Mouse (Mus musculus): Measurements from ENCODE around the gene Ldb1.

Ldb1 gene

DNA sequence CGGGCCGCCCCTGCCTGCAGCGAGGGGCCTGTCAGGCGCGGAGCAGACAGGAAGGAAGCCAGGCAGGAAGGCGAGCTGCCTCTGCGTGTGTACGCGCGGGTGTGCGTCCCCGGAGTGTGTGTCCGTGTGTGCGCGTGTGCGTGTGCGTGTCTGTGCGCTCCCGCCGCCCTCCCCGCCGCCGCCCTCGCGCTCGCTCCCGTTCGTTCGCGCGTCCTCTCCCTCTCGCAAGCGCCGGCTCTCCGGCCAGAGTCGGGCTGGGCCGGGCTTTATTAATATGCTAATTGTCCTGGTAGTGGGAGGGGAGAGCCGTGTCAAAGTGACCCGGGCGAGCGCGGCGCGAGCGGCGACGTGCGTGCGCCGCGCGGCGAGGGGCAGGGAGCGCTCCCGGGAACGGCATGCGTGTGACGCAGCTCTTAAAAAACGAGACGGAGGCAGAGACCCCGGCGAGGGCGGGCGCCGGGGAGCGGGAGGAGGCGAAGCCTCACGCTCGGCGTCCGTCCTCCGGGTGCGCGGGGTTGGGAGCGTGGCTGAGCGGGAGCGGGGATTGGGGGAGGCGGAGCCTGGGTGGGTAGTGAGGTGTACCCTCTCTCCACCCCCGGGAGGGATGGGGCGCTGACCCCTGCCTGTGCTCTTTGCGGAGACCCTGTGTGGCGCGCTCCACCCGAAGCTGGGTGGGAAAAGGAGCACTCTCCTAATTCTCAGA is at the start of gene Ldb1:
TSS of gene Ldb1 (minus strand) at position 222 of the 703 bp plus-strand sequence.
- no peak for DNase-seq (ENCODE audit: extremely low spot score, low read depth, low spot score)

DNA sequence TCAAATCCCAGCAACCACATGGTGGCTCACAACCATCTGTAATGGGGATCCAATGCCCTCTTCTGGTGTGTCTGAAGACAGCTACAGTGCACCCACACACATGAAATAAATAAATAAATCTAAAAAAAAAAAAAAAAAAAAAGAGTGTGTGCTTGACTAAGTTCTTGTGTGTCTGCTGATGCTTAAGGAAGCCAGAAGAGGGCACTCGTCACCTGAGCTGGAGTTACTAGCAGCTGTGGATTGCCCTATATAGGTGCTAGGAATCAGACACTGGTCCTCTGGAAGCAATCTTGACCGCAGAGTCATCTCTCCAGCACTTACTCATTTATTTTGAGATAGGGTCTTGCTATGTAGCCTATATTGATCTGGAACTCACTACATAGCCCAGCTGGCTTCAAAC is 49.1 kb upstream of the Ldb1 start:
- DNase-seq (ENCODE audit: extremely low spot score, low read depth, low spot score): no peak

DNA sequence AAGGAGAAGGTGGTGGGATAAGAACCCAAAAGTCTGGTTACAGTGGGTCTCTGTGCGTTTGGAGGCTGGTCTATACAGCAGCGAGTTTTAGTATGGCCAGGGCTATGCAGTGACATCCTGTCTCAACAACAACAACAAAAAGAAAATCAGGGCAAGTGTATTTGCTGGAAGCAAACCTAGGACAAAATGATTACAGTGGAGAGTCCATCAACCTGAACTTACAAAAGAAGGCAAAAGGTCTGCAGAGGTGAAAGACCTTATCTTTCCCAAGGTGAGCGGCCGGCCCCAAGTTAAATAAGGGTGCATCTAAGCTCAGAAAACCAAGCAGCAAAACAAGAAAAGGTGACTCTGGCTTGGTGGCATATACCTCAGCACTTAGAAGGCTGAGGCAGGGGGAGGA is 46.6 kb upstream of the Ldb1 start:
- no peak for DNase-seq (ENCODE audit: extremely low spot score, low read depth, low spot score)

DNA sequence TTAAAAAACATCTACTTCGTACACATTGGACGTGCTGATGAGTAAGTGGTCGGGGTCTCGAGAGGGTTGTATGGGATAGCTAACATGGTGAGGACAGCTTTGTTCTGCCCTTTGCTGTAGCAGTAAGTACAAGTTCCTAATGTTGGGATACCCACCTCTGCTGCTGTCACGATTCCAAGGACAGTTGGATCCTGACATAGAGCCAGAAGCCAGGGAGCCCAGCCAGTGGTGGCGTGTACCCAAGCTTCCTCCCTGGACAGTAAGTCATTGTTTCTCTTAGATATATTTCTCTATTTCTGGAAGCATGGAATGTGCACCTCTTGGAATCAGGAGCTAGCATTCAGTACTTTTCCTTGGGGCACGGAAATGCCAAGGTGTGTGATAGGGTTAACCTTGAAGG is 42.9 kb upstream of the Ldb1 start:
- no peak for DNase-seq (ENCODE audit: extremely low spot score, low read depth, low spot score)

DNA sequence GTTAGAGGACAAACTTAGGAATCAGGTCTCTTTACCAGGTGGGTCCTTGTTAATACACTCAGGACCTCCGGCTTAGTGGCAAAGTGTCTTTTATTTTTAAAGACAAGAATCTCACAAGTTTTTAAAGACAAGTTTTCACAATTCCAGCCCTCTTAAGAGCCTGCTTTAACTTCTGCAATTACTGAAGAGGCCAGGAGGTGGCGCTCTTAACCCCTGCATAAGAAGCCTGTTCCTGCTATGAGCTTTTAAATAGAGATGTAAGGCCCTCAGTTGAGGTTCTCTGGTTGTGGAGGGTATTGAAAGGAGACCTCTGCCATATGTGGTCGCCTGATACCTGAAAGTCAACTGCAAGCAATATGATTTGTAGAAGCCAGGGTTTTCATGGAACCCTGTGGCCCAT is 41.3 kb upstream of the Ldb1 start:
- DNase-seq (ENCODE audit: extremely low spot score, low read depth, low spot score): no peak

DNA sequence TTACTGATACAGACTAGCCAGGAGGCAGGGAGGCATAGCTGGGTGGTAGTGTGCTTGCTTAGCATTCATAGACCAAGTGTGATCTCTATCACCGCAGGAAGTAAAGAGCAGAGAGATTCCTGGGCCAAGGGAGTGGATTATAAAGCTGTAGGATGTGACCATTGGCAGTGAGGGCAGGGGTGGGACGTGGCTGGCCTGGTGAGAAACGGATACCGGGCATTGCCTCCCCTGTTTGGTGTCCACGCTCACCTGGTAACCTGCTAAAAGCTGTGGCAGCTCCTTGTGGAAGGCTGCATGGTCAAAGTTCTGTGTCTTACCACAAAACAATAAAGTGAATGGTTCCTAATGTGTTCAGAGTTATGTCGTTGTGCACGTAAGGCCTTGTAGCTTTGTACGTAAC is 40.2 kb upstream of the Ldb1 start:
- no peak for DNase-seq (ENCODE audit: extremely low spot score, low read depth, low spot score)

DNA sequence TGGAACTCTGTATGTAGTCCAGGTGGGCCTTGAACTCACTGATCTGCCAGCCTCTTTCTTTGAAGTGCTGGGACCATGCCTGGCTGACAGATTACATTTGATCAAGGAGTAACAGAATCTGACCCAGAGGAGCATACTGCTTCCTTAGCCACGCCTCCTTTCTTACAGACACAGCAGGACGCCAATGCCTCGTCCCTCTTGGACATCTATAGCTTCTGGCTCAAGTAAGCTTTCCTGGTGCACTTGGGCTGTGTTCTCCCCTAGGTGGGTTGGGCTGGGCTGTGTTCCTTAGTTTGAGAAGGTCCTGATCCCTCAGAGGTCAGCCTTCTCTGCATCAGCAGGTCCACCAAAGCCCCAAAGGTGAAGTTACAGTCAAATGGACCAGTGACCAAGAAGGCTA is 33.5 kb upstream of the Ldb1 start:
- DNase-seq (ENCODE audit: extremely low spot score, low read depth, low spot score): no peak

DNA sequence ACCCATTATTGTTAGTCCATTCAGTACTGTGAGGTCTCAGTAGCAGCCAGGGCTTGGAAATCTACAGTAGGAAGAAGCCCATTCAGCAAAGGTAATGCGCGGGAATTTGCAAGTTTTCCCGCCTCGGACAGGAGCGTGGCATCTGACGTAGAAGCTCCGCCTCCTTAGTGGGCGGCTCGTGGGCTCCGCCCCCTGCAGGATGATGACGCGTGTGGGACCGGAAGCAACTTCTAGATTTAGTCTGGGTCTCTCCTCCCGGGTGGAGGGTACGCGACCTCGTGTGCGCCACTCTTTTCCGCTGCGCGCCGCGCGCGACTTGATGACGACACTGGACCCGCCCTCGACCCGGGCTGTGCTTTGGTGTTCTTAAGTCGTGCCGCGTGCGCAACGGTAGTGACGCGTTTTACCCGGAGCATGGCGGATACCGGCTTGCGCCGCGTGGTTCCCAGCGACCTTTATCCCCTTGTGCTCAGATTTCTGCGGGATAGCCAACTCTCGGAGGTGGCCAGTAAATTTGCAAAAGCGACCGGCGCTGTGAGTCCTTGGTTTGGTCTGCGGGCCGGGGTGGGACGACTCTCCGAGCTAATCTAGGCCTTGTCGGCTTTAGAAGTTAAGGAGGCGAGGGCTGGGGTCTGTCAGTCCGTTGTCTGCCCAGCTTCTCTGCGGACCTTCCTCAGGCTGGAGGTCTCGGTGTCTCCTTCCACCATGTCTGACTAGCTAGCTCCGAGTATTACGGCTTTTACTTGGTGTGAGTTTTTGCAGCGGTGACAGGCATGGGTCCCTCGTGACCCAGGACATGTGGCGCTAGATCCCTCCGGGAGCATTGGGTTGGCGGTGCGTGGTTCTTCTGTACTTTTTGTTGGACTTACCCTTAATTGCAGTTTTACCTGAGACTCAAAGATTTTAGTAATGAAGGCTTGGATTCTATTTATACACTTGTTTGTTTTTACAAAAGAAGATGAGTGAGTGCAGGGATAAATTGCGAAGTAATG is 30.9 kb upstream of the Ldb1 start, which contains the start of gene Nolc1:
TSS of gene Nolc1 (plus strand) at position 248 of the 992 bp plus-strand sequence.
- DNase-seq (ENCODE audit: extremely low spot score, low read depth, low spot score): peak; percentile 99

DNA sequence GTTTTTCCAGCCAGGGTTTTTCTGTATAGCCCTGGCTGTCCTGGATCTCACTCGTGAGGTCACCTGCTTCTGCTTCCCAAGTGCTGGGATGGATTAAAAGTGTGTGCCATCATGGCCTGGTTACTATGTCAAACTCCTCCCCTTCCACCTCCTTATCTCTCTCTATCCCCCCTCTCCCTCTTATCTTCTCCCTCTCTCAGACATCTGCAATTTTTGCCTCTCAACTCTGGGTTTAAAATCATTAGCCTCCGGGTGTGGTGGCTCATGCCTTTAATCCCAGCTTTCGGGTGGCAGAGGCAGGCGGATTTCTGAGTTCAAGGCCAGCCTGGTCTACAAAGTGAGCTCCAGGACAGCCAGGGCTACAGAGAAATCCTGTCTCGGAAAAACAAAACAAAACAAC is 29.3 kb upstream of the Ldb1 start:
- DNase-seq (ENCODE audit: extremely low spot score, low read depth, low spot score): no peak

DNA sequence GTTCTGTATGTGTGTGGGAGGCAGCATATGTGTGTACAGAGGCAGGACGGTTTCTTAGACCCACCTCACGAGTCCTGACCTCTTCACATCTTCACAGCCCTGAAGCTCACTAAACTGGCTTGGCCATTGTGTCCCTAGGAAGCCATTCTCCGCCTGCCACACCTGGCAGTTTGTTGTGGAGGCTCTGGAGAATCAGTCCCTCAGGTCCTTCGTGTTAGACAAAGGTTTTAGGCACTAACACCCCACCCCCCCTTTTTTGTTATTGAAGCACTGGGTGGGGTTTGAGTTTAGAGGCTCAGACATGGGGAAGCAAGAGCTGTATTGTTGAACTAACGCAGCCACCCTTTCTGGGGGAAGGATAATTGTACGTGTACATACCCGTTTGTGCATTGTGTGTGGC is 28.3 kb upstream of the Ldb1 start:
- DNase-seq (ENCODE audit: extremely low spot score, low read depth, low spot score): no peak

DNA sequence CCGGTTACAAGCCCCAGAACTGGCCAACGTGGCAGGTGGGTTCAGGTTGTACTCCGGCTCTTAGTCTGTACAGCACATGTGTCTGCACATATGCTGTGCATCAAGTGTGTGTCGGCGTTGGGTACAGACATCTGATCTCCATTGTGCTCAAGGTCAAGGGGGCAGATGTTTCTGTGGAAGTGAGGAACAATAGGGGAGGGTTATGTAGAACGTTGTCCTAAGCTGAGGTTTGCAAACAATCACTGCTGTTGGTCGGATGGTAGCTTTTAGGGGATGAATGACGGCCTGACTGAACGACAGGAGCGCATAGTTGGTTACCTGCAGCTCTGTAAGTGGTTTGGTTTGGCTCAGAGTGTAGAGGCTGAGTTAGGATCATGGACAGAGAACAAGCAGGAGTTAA is 23.0 kb upstream of the Ldb1 start:
- no peak for DNase-seq (ENCODE audit: extremely low spot score, low read depth, low spot score)

DNA sequence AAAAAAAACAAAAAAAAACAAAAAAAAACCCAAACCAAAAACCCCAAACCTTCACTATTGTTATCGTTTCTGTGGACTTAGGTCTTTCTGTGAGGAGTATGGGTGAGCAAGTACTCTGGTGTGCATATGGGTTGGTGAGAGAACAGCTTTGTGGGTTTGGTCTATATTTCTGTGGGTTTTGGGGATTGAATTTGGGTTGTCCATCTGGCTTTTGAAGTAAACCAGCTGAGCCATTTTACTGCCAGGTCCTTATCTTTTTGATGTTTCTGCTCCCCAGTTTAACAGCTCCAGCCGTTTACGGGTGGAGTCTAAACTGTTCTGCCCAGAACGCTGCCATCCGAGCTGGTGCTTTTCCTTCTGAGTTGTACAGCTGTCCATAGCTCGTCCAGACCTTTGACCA is 15.8 kb upstream of the Ldb1 start:
- no peak for DNase-seq (ENCODE audit: extremely low spot score, low read depth, low spot score)

DNA sequence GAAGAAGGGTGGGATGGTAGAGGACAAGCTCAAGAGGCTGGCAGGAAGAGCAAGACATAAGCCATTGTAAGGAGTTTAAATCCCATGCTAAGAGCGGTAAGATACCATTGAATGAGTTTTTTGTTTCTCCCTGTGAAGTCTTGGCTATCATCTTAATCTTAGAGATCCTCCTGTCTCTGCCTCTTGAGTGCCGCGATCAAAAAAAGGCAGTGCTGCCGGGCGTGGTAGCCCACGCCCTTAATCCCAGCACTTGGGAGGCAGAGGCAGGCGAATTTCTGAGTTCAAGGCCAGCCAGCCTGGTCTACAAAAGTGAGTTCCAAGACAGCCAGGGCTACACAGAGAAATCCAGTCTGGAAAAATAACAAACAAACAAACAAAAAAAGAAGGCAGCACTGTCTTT is 13.5 kb upstream of the Ldb1 start:
- DNase-seq (ENCODE audit: extremely low spot score, low read depth, low spot score): no peak

DNA sequence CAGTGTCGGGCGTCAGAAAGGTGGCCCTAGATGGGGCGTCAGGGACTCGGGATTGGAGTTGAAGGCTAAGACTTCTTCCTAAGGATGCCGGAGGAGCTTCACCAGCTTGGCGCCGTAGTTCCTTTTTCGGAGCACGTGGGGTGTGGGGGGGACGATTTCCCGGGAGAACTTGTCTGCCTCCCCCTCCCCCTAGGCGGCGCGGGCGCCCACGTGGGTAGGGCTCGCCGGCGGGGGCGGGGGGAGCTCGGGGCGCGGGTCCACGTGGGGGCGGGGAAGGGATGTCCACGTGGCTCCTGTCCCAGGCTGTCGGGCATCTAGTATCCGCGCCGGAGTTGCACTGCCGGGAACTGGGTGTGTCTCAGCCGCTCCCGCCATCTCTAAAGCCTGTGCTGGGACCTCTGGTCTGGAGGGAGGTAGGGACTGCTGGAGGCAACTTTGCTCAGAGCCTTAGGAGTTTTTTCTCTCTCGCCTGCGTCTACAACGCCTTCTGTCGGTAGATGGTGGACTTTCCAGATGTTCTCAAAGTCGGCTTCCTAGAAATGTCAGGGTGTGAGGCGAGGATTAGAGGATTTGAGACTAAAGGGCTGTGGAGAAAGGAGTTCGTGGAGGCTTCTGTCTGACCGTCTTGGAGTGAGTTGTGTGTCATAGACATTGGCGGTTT is 12.1 kb upstream of the Ldb1 start:
- DNase-seq (ENCODE audit: extremely low spot score, low read depth, low spot score): no peak

DNA sequence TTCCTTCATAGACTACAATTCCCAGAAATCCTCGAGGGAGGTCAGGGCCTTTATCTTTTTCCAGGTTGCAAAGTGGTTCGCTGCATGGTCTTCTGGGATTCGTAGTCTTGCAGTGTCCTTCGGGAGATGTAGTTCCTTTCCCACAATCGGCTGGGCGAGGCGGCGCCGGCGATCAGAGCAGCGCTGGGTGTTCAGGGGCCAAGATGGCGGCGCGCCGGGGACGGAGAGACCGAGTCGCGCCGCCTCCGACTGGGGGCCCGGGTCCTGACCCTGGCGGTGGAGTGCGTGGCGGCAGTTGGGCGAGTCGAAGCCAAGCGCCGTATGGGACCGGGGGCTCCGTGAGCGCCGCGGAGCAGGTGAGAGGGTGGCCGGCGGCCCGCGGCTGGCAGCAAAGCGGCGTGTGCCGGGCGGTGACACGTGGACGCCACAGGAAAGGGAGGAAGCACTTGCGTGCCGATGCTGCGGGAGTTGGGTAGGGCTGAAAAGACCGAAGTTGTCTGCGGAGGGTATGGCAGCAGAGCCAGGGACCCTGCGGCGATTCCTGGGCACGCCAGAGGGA is 11.5 kb upstream of the Ldb1 start:
- DNase-seq (ENCODE audit: extremely low spot score, low read depth, low spot score): peak; percentile 96

DNA sequence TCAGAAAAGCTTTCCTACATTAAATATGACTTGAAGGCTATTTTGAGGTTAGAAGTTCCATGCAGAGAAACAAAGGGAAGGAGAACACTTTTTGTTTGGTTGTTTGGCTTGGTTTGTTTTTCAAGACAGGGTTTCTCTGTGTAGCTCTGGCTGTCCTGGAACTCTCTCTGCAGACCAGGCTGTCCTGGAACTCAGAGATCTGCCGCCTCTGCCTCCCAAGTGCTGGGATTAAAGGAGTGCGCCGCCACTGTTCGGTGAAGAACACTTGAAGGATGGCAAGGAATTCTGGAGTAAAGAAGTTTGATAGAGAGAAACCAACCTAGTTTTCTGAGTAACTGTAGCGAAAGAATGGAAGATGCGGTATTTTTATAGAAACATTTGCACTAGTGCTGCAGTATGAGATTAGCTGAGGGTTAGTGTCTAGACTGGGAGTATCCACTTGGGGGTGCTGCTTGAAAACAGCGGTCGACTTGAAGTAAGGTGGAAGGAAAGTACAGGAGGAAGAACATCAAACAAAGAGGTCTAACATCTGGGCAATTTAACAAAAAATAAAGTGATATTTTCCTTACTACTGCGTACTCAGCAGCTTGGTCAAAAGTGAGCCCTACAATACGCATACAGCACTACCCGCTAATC is 10.9 kb upstream of the Ldb1 start:
- DNase-seq (ENCODE audit: extremely low spot score, low read depth, low spot score): no peak

DNA sequence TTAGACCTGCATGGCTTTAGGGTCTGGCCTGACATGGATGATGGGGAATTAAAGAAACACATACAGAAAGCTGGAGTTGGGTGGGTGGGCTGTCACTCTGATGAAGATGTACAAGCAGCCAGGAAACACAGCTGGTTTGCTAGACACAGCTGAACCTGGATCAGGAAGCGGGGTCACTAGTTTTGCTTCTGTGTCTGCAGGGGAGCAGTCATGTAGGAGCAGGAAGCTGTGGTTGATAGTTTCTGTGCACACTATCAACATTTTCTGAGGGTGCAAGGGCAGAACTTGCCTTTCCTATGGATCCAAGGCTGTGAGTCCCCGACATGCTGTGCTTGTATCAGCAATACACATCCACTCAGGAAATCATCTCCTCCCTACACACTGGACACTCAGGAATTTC is 5.4 kb upstream of the Ldb1 start:
- no peak for DNase-seq (ENCODE audit: extremely low spot score, low read depth, low spot score)

DNA sequence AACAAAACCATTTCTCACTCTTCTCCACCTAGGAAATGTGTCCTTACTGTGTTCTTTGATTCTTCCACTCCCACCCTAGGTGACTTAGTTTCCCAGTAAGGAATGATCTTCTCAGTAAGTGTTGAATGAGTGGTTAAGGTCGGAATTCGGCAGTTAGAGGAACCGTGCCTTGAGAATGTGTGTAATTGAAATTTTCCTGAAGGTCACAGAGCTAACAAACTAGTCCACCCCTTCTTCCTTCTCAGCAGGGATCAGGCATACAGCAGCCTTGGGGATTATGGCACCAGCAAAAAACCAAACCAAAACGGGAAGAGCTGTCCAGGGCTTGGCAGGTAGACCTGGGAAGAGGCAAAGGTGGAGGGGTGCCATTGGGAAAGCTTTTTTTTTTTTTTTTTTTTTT is 4.1 kb upstream of the Ldb1 start:
- no peak for DNase-seq (ENCODE audit: extremely low spot score, low read depth, low spot score)

DNA sequence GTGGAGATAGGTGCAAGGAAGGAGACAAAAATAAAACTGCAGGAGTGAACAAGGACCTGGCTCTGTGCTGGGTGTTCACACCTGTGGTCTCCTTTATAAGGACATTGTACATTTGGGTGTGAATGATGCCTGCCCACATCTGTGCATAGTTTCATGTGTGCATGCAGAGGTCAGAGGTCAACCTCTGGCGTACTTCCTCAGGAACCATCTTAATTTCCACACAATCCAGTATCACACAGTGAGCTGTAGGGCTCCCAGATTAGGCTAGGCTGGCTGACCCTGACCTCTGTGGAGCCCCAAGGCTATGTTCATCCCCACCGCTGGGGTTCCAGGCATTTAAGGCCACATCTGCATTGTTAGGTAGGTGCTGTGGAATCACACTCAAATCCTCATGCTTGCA is 2.4 kb upstream of the Ldb1 start:
- no peak for DNase-seq (ENCODE audit: extremely low spot score, low read depth, low spot score)

DNA sequence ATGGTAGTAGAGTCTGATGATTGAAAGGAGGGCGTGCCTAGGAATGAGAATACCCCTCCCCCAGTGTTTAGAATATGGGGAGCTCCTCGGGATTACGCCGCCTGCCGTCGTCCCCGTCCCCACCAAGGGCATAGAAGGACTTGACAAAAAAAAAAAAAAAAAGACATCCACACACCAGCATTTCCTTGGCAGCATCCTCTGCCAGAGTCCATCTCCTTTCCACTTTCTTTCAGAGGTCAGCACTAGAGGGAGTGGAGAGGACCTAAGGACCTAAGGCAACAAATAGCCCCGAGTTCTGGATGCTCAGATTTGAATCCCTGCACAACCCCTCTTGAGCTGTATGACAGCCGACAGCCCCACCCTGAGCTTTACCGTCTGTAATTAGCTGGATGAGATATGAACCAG is 1.6 kb upstream of the Ldb1 start:
- DNase-seq (ENCODE audit: extremely low spot score, low read depth, low spot score): no peak
